Mouse (Mus musculus): Measurements from ENCODE around the gene Ndufa3. TPM values are rescaled to one million over a fixed set of nuclear protein-coding genes. Genes with fewer than 3 reads are reported as not detected.

The Ndufa3 gene
- polyA plus RNA-seq, 1 experiment from 2014 or later: 526 TPM

DNA sequence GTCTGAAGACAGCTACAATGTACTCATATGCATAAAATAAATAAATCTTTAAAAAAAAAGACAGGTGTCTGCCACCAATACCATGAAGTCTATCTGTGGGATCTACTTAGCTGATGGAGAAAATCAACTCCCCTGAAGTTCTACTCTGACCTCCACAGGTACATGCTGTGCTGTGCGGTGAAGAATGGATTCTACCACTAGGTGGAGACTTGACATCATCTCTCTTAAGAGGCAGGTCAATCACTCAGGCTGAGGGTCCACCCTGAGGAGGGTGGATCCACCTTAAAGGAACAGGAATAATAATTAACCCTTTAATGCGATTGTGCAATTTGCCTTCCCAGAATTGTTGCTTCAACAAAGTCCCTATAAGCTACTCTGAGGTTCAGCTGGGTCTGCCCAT, 10.4 kb upstream of the Ndufa3 start:
- no peak for ATAC-seq
- no peaks in the 10 kb centered on the region for H3K4me1 ChIP-seq (ENCODE audit: control insufficient read depth, insufficient read depth, low read depth, low read length)
- no peaks in the 10 kb centered on the region for H3K36me3 ChIP-seq (ENCODE audit: control insufficient read depth, insufficient read depth, low read length)
- H3K27ac ChIP-seq (ENCODE audit: low read depth, low read length): no peak overlapping the region
- no peak overlapping the region for H3K4me2 ChIP-seq (ENCODE audit: low read length)
- no peak overlapping the region for H3K9ac ChIP-seq (ENCODE audit: low read depth, low read length)
- WGBS: 21% methylated on average over 2 of the region's 2 CpGs
- H3K27me3 ChIP-seq (replicated peaks; ENCODE audit: control insufficient read depth, insufficient read depth, low read length): no peaks in the 10 kb centered on the region
- H3K4me3 ChIP-seq (ENCODE audit: low read length): no peak overlapping the region
- H3K9me3 ChIP-seq (ENCODE audit: control insufficient read depth, low read length): no peaks in the 10 kb centered on the region

GRCm38 (mm10) chr7:3607391-3607790, 9.8 kb upstream of the Ndufa3 start:
- WGBS: 85% methylated on average over 6 of the region's 6 CpGs
- no peak for ATAC-seq

GRCm38 (mm10) chr7:3608668-3609067, 8.5 kb upstream of the Ndufa3 start:
- H3K4me3 ChIP-seq (ENCODE audit: low read length): no peak overlapping the region
- 94% methylated on average over 3 of the region's 3 CpGs for WGBS
- no peaks in the 10 kb centered on the region for H3K9me3 ChIP-seq (ENCODE audit: control insufficient read depth, low read length)
- no peak overlapping the region for H3K4me2 ChIP-seq (ENCODE audit: low read length)
- H3K4me1 ChIP-seq (ENCODE audit: control insufficient read depth, insufficient read depth, low read depth, low read length): no peaks in the 10 kb centered on the region
- no peak for ATAC-seq
- H3K9ac ChIP-seq (ENCODE audit: low read depth, low read length): no peak overlapping the region
- H3K27ac ChIP-seq (ENCODE audit: low read depth, low read length): no peak overlapping the region
- no peaks in the 10 kb centered on the region for H3K27me3 ChIP-seq (replicated peaks; ENCODE audit: control insufficient read depth, insufficient read depth, low read length)
- H3K36me3 ChIP-seq (ENCODE audit: control insufficient read depth, insufficient read depth, low read length): no peaks in the 10 kb centered on the region

More at GRCm38 (mm10) chr7:3607391-3607790, 9.8 kb upstream of the Ndufa3 start:
- Histone ChIP-seq H3K4me1 (ENCODE audit: control insufficient read depth, insufficient read depth, low read depth, low read length) (no peaks in the 10 kb centered on the region), H3K36me3 (ENCODE audit: control insufficient read depth, insufficient read depth, low read length) (no peaks in the 10 kb centered on the region), H3K27me3 (replicated peaks; ENCODE audit: control insufficient read depth, insufficient read depth, low read length) (no peaks in the 10 kb centered on the region), H3K4me2 (ENCODE audit: low read length) (no peak overlapping the region), H3K9ac (ENCODE audit: low read depth, low read length) (no peak overlapping the region), H3K4me3 (ENCODE audit: low read length) (no peak overlapping the region), H3K9me3 (ENCODE audit: control insufficient read depth, low read length) (no peaks in the 10 kb centered on the region), H3K27ac (ENCODE audit: low read depth, low read length) (no peak overlapping the region)

GRCm38 (mm10) chr7:3609082-3609481, 8.1 kb upstream of the Ndufa3 start:
- no peaks in the 10 kb centered on the region for H3K9me3 ChIP-seq (ENCODE audit: control insufficient read depth, low read length)
- no peak for ATAC-seq
- H3K27me3 ChIP-seq (replicated peaks; ENCODE audit: control insufficient read depth, insufficient read depth, low read length): no peaks in the 10 kb centered on the region
- H3K4me2 ChIP-seq (ENCODE audit: low read length): no peak overlapping the region
- H3K27ac ChIP-seq (ENCODE audit: low read depth, low read length): no peak overlapping the region
- no peaks in the 10 kb centered on the region for H3K36me3 ChIP-seq (ENCODE audit: control insufficient read depth, insufficient read depth, low read length)
- WGBS: 56% methylated on average over 3 of the region's 3 CpGs
- H3K4me3 ChIP-seq (ENCODE audit: low read length): no peak overlapping the region
- H3K9ac ChIP-seq (ENCODE audit: low read depth, low read length): no peak overlapping the region
- H3K4me1 ChIP-seq (ENCODE audit: control insufficient read depth, insufficient read depth, low read depth, low read length): no peaks in the 10 kb centered on the region

DNA sequence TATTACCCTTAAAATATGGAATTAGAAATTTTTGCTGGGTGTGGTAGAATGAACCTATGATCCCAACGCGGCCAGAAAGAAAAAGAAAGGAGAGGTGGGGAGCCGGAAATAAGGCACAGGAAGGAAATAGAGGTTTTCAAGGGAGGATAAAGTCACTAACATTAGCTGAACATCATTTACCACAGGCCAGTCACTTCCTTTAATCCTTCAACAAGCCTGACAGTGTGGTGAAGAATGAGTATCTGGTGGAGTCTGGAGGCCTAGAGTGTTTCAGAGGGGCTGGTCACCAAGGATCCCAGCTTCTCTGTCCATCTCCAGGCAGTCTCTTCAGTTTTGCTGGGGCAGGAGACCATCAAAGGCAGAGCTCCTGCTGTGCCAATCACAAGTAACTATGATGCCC, 6.7 kb upstream of the Ndufa3 start:
- WGBS: 86% methylated on average over 3 of the region's 3 CpGs
- no peaks in the 10 kb centered on the region for H3K9me3 ChIP-seq (ENCODE audit: control insufficient read depth, low read length)
- ATAC-seq: no peak
- H3K4me3 ChIP-seq (ENCODE audit: low read length): no peak overlapping the region
- H3K36me3 ChIP-seq (ENCODE audit: control insufficient read depth, insufficient read depth, low read length): no peaks in the 10 kb centered on the region
- no peak overlapping the region for H3K27ac ChIP-seq (ENCODE audit: low read depth, low read length)
- no peak overlapping the region for H3K4me2 ChIP-seq (ENCODE audit: low read length)
- H3K4me1 ChIP-seq (ENCODE audit: control insufficient read depth, insufficient read depth, low read depth, low read length): no peaks in the 10 kb centered on the region
- H3K27me3 ChIP-seq (replicated peaks; ENCODE audit: control insufficient read depth, insufficient read depth, low read length): no peaks in the 10 kb centered on the region; the same call in 1 of the 2 replicates
- H3K9ac ChIP-seq (ENCODE audit: low read depth, low read length): no peak overlapping the region

DNA sequence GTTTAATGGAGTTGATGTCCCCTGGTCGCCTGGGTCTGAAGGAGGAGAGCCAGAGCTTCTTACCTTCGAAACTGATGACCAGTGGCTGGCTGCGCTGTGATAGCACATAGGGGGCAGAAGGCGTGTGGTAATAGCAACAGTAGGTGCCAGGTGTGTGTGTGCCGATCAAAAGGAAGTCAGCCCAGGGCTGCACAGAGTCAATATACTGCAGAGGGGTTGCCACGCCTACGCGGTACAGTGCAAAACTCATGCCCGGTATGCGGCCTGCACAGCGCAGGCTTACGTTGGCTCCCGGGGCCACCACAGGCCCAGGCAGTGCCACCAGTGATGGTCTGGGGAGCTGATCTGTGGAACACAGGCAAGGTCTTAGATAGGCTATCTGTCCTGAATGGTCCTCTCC, 6.2 kb upstream of the Ndufa3 start:
- Histone ChIP-seq H3K4me1 (ENCODE audit: control insufficient read depth, insufficient read depth, low read depth, low read length) (no peaks in the 10 kb centered on the region), H3K9ac (ENCODE audit: low read depth, low read length) (no peak overlapping the region), H3K9me3 (ENCODE audit: control insufficient read depth, low read length) (no peaks in the 10 kb centered on the region), H3K4me3 (ENCODE audit: low read length) (no peak overlapping the region), H3K27me3 (replicated peaks; ENCODE audit: control insufficient read depth, insufficient read depth, low read length) (no peaks in the 10 kb centered on the region; the same call in 1 of the 2 replicates), H3K36me3 (ENCODE audit: control insufficient read depth, insufficient read depth, low read length) (no peaks in the 10 kb centered on the region), H3K27ac (ENCODE audit: low read depth, low read length) (no peak overlapping the region), H3K4me2 (ENCODE audit: low read length) (no peak overlapping the region)
- 89% methylated on average over 13 of the region's 13 CpGs for WGBS
- no peak for ATAC-seq

DNA sequence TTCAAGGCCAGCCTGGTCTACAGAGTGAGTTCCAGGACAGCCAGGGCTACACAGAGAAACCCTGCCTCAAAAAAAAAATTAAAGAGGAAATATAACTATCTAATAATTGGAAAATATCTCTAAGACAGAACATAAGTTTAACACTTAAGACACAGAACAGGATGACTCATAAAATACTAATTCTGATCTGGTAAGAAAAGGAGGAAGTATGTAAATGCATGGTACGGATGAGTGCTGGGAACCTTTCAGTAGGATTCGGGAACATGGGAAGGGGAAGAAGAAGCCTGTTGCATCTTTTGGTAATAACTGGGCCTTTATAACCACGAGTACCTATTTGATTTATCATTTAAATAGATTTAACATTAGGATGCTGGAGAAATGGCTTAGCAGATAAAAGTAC, 3.2 kb upstream of the Ndufa3 start:
- no peak overlapping the region for H3K4me3 ChIP-seq (ENCODE audit: low read length)
- WGBS: 84% methylated on average over 3 of the region's 3 CpGs
- no peak overlapping the region for H3K9ac ChIP-seq (ENCODE audit: low read depth, low read length)
- H3K27ac ChIP-seq (ENCODE audit: low read depth, low read length): no peak overlapping the region
- no peaks in the 10 kb centered on the region for H3K9me3 ChIP-seq (ENCODE audit: control insufficient read depth, low read length)
- H3K4me2 ChIP-seq (ENCODE audit: low read length): no peak overlapping the region
- ATAC-seq: no peak
- peaks cover 12% of the 10 kb centered on the region for H3K4me1 ChIP-seq (ENCODE audit: control insufficient read depth, insufficient read depth, low read depth, low read length)
- no peaks in the 10 kb centered on the region for H3K36me3 ChIP-seq (ENCODE audit: control insufficient read depth, insufficient read depth, low read length)
- no peaks in the 10 kb centered on the region; the same call in 1 of the 2 replicates for H3K27me3 ChIP-seq (replicated peaks; ENCODE audit: control insufficient read depth, insufficient read depth, low read length)

DNA sequence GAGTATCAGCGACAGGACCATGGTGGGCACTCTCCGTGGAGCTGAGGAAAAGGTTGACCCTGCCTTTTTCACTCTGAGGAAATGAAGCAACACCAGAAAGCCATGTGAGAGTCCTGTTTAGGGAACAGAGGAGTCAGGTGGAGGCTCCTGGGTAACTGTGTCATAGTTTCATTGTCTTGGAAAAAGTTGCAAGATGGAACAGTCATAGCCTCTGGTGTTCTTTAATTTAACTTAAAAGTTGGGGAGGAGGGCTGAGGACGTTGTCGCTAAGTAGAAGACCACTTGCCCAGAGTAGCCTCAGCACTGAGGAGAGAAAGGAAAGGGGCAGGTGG, 1.1 kb upstream of the Ndufa3 start, which contains the start of gene Oscar:
Gene Oscar (minus strand): TSS at position 101 of the 332 bp plus-strand sequence.
- H3K4me3 ChIP-seq (ENCODE audit: low read length): peak within 1 kb of the TSS; percentile 75
- no peaks in the 10 kb centered on the region; the same call in 1 of the 2 replicates for H3K27me3 ChIP-seq (replicated peaks; ENCODE audit: control insufficient read depth, insufficient read depth, low read length)
- peaks cover 9% of the 10 kb centered on the region for H3K36me3 ChIP-seq (ENCODE audit: control insufficient read depth, insufficient read depth, low read length)
- peak within 1 kb of the TSS; percentile 82 for H3K4me2 ChIP-seq (ENCODE audit: low read length)
- H3K4me1 ChIP-seq (ENCODE audit: control insufficient read depth, insufficient read depth, low read depth, low read length): peaks cover 15% of the 10 kb centered on the region
- no peaks in the 10 kb centered on the region for H3K9me3 ChIP-seq (ENCODE audit: control insufficient read depth, low read length)
- no peak for ATAC-seq
- no peak within 1 kb of the TSS for H3K9ac ChIP-seq (ENCODE audit: low read depth, low read length)
- no peak within 1 kb of the TSS for H3K27ac ChIP-seq (ENCODE audit: low read depth, low read length)
- 85% methylated on average over 4 of the region's 4 CpGs for WGBS

DNA sequence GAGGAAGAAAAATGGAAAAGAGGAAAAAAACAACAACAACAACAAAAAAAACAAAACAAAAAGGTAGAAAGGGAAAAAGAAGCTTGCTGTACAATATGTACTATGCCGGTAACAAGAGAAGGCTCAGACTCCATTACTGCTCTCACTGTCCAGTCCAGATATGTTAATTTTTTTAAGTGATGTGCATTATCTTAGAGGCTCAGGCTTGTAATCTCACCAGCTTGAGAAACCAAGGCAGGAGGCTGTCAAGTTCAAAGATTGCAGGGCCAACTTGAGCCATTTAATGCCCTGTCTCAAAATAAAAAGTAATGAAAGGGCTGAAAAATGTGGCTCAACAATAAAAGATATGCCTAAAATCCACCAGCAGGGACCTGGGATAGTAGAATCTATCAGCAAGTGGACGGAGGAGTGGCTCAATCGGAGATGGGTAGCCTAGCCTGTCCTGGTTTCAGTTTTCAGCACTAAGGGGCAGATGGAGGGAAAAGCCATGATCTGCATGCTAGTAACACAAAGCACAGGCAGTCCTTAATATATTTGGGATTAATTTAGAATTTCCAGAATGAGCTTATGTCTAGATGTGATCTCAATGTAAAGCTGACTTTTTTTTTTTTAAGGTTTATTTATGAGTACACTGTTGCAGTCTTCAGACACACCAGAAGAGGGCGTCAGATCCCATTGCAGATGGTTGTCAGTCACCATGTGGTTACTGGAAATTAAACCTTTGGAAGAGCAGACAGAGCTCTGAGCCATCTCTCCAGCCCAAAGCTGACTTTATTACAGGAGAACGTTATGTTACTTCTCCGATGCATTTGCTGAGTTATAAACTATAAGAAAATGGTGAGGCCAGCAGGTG, 558 bp upstream of the Ndufa3 start:
- ATAC-seq: peak; percentile 14
- H3K4me1 ChIP-seq (ENCODE audit: control insufficient read depth, insufficient read depth, low read depth, low read length): peaks cover 15% of the 10 kb centered on the region
- no peaks in the 10 kb centered on the region; the same call in 1 of the 2 replicates for H3K27me3 ChIP-seq (replicated peaks; ENCODE audit: control insufficient read depth, insufficient read depth, low read length)
- WGBS: 46% methylated on average over 6 of the region's 6 CpGs
- no peaks in the 10 kb centered on the region for H3K9me3 ChIP-seq (ENCODE audit: control insufficient read depth, low read length)
- peak overlapping the region; percentile 75 for H3K4me3 ChIP-seq (ENCODE audit: low read length)
- H3K27ac ChIP-seq (ENCODE audit: low read depth, low read length): no peak overlapping the region
- H3K9ac ChIP-seq (ENCODE audit: low read depth, low read length): no peak overlapping the region
- H3K4me2 ChIP-seq (ENCODE audit: low read length): peak overlapping the region; percentile 82
- peaks cover 9% of the 10 kb centered on the region for H3K36me3 ChIP-seq (ENCODE audit: control insufficient read depth, insufficient read depth, low read length)

Measured in hindbrain, embryonic 16.5 days (tissue).